ENCODE assay signal across 18 mouse cellular contexts in the genomic region with DNA sequence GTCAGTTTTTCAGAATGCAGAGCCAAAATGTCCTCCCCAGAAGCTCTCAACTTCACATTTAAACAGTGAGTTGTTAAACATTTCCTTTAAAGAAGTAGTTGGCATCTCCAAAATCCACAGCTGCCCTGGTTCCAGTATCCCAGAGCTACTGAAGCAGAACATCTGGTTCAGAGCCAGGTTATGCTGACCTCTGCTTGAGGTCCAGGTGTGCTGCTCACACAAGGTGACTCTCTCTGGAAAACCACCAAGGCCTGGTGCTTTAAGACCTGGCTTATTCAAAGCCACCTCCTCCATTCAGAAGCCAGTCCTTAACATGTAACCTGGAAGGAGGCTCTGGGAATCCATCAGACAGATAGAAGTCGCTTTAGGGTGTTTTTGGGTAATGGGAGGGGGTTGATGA. TPM values are rescaled to one million over a fixed set of nuclear protein-coding genes. Genes with fewer than 3 reads are reported as not detected.
"Had no signal": no experiment of that assay in that cellular context is flagged by ENCODE, and none has a peak within 500 bp of the region (broad histone marks: within the 10 kb centered on the region; RNA-seq: fewer than 3 reads in every experiment).

No protein-coding gene starts in this region.

- H3K9ac ChIP-seq: hindbrain, embryonic 15.5 days; liver, embryonic 14.5 days; liver, postnatal 0 days; lung, embryonic 14.5 days; midbrain, embryonic 12.5 days; midbrain, embryonic 15.5 days; neural tube, embryonic 12.5 days; neural tube, embryonic 15.5 days; stomach, embryonic 15.5 days had no signal

- DNase-seq: left cerebral cortex, postnatal 4 days; liver, postnatal 0 days; lung, embryonic 14.5 days; retina, postnatal 1 day; right cerebral cortex, postnatal 25 days; spleen, adult 18-20 months; thymus, postnatal 25 days had no signal

- ATAC-seq: liver, postnatal 0 days; lung, postnatal 0 days; midbrain, embryonic 15.5 days had no signal

- H3K27ac ChIP-seq: hindbrain, embryonic 15.5 days; kidney, postnatal 0 days; liver, embryonic 14.5 days; macrophage; midbrain, embryonic 12.5 days; midbrain, embryonic 15.5 days; neural tube, embryonic 12.5 days; neural tube, embryonic 15.5 days; stomach, embryonic 15.5 days had no signal

- H3K4me2 ChIP-seq: hindbrain, embryonic 15.5 days; lung, embryonic 14.5 days; midbrain, embryonic 12.5 days; midbrain, embryonic 15.5 days; neural tube, embryonic 12.5 days; neural tube, embryonic 15.5 days had no signal

- H3K4me3 ChIP-seq: hindbrain, embryonic 15.5 days; midbrain, embryonic 12.5 days; midbrain, embryonic 15.5 days; neural tube, embryonic 12.5 days; neural tube, embryonic 15.5 days; stomach, embryonic 15.5 days had no signal

- H3K36me3 ChIP-seq: hindbrain, embryonic 15.5 days; midbrain, embryonic 12.5 days; midbrain, embryonic 15.5 days; neural tube, embryonic 12.5 days; neural tube, embryonic 15.5 days; stomach, embryonic 15.5 days had no signal

- H3K9me3 ChIP-seq: hindbrain, embryonic 15.5 days; midbrain, embryonic 12.5 days; midbrain, embryonic 15.5 days; neural tube, embryonic 12.5 days; neural tube, embryonic 15.5 days; stomach, embryonic 15.5 days had no signal

RNA-seq across cellular contexts. Expression of a gene that starts 2.9 kb away (rescaled TPM):
- polyA plus RNA-seq: liver, adult 2 months; macrophage had no signal
